Mouse (Mus musculus) ES-E14 (cell line): Measurements from ENCODE around the gene Wfdc6b.
A peak's percentile ranks its signal among the peaks of the same experiment; 100 is the strongest.

ENCODE experiments used
- CHD2 ChIP-seq: IDR thresholded peaks from 2 replicates; pipeline ENCODE4 v1.6.1; 2014; ENCODE audit warnings: mild to moderate bottlenecking, low read depth, low read length, inconsistent platforms
- HCFC1 ChIP-seq: IDR thresholded peaks from 2 replicates; pipeline ENCODE4 v1.6.1; 2012; ENCODE audit warnings: low read length, inconsistent platforms, borderline replicate concordance; ENCODE audit not compliant: insufficient read depth
- MAFK ChIP-seq: IDR thresholded peaks from 2 replicates; pipeline ENCODE4 v1.6.1; 2014; ENCODE audit warnings: mild to moderate bottlenecking, low read depth, low read length, inconsistent platforms; ENCODE audit not compliant: insufficient read depth
- ZC3H11A ChIP-seq: IDR thresholded peaks from 2 replicates; pipeline ENCODE4 v1.6.1; 2012; ENCODE audit warnings: low read depth, mild to moderate bottlenecking, inconsistent platforms, low read length, borderline replicate concordance

- TF ChIP-seq CHD2 (no peak), HCFC1 (no peak), ZC3H11A (no peak), MAFK (peak; percentile 31; the same call in 1 of the 2 replicates)
These were observed 27.8 kb downstream of the Wfdc6b start for GRCm38 (mm10) chr2:164641129-164641528.
